Mouse (Mus musculus) cerebellum, adult 11 months (tissue): ENCODE results near the gene Mpi.

ENCODE experiments used
- DNase-seq: peaks from one replicate; pipeline ENCODE4 v3.0.0; 2022

The Mpi gene

GRCm38 (mm10) chr9:57552139-57552887, at the start of gene Mpi:
Gene Mpi (minus strand): TSS chr9:57552763.
- peak; percentile 59 for DNase-seq

GRCm38 (mm10) chr9:57602098-57602497, 49.5 kb upstream of the Mpi start:
- no peak for DNase-seq

- no peak for DNase-seq
Observed at GRCm38 (mm10) chr9:57601353-57601706, 48.8 kb upstream of the Mpi start.

- DNase-seq, result no peak
Observed at GRCm38 (mm10) chr9:57600620-57601352, 48.2 kb upstream of the Mpi start.

GRCm38 (mm10) chr9:57598851-57599563, 46.4 kb upstream of the Mpi start:
- no peak for DNase-seq

- no peak for DNase-seq
Observed at GRCm38 (mm10) chr9:57597929-57598382, 45.4 kb upstream of the Mpi start.

- DNase-seq, result no peak
Observed at GRCm38 (mm10) chr9:57597265-57597664, 44.7 kb upstream of the Mpi start.

- no peak for DNase-seq
Observed at GRCm38 (mm10) chr9:57594174-57594509, 41.6 kb upstream of the Mpi start.

- no peak for DNase-seq
Observed at GRCm38 (mm10) chr9:57593454-57594173, 41.1 kb upstream of the Mpi start.

GRCm38 (mm10) chr9:57590726-57591125, 38.2 kb upstream of the Mpi start:
- no peak for DNase-seq

GRCm38 (mm10) chr9:57589224-57590126, 36.9 kb upstream of the Mpi start, which contains the start of gene Ulk3:
Gene Ulk3 (plus strand): TSS chr9:57589452.
- DNase-seq, result peak; percentile 70

GRCm38 (mm10) chr9:57584991-57585390, 32.4 kb upstream of the Mpi start:
- no peak for DNase-seq

- DNase-seq, result no peak
Observed at GRCm38 (mm10) chr9:57577144-57577849, 24.7 kb upstream of the Mpi start.

GRCm38 (mm10) chr9:57575577-57575976, 23.0 kb upstream of the Mpi start:
- DNase-seq, result no peak

GRCm38 (mm10) chr9:57574397-57574796, 21.8 kb upstream of the Mpi start:
- DNase-seq, result no peak

- no peak for DNase-seq
Observed at GRCm38 (mm10) chr9:57568500-57568899, 15.9 kb upstream of the Mpi start.

GRCm38 (mm10) chr9:57566846-57567245, 14.3 kb upstream of the Mpi start:
- DNase-seq, result no peak

GRCm38 (mm10) chr9:57565741-57566221, 13.2 kb upstream of the Mpi start:
- DNase-seq, result no peak

GRCm38 (mm10) chr9:57564609-57565008, 12.0 kb upstream of the Mpi start:
- no peak for DNase-seq

- DNase-seq, result no peak
Observed at GRCm38 (mm10) chr9:57562896-57563372, 10.4 kb upstream of the Mpi start.

GRCm38 (mm10) chr9:57561711-57562099, 9.1 kb upstream of the Mpi start:
- DNase-seq, result no peak
